Mouse (Mus musculus): ENCODE data around the gene Zkscan14. TPM values are rescaled to one million over a fixed set of nuclear protein-coding genes. Genes with fewer than 3 reads are reported as not detected.
A peak's percentile ranks its signal among the peaks of the same experiment; 100 is the strongest.

The Zkscan14 gene
- polyA plus RNA-seq, 2 experiments = 4.0 to 9.7 TPM

- WGBS = 5% methylated on average over 44 of the region's 51 CpGs
- ATAC-seq (ENCODE audit: low FRiP score, low read depth) (peak; percentile 96), DNase-seq (ENCODE audit: low spot score) (peak; percentile 99)
- H3K36me3 ChIP-seq (ENCODE audit: control insufficient read depth, insufficient read depth, low read length) = peaks cover 48% of the 10 kb centered on the region
- H3K27ac ChIP-seq (replicated peaks; ENCODE audit: low read depth, low read length) = peak within 1 kb of the TSS; percentile 74
- H3K9me3 ChIP-seq (ENCODE audit: control insufficient read depth, low read length) = no peaks in the 10 kb centered on the region
- TF ChIP-seq POLR2A (IDR thresholded peaks at IDR 0.05; ENCODE audit: borderline replicate concordance, extremely low read depth, insufficient read depth, insufficient read length) = no peak
- H3K4me1 ChIP-seq (ENCODE audit: control insufficient read depth, insufficient read depth, low read length) = peaks cover 14% of the 10 kb centered on the region
- H3K9ac ChIP-seq (ENCODE audit: low read depth, low read length, severe bottlenecking) = peak within 1 kb of the TSS; percentile 91
- H3K4me2 ChIP-seq (replicated peaks; ENCODE audit: low read depth, low read length, severe bottlenecking) = peak within 1 kb of the TSS; percentile 72
- H3K27me3 ChIP-seq (ENCODE audit: control insufficient read depth, insufficient read depth, low read length) = no peaks in the 10 kb centered on the region
- H3K4me3 ChIP-seq (replicated peaks; ENCODE audit: low read length) = peak within 1 kb of the TSS; percentile 90
These were observed 34.9 kb downstream of the Zkscan14 start, which contains the start of the genes Ptcd1 and Cpsf4 for GRCm38 (mm10) chr5:145166536-145167305. Gene Ptcd1, minus strand, starts transcription at chr5:145167108. Gene Cpsf4, plus strand, starts transcription at chr5:145167213.

- H3K9ac ChIP-seq (ENCODE audit: low read depth, low read length, severe bottlenecking) = no peak overlapping the region
These were observed 36.5 kb downstream of the Zkscan14 start for GRCm38 (mm10) chr5:145165184-145165583.

GRCm38 (mm10) chr5:145164710-145165109 lies 37.0 kb downstream of the Zkscan14 start:
- ATAC-seq (ENCODE audit: low FRiP score, low read depth) (no peak), DNase-seq (ENCODE audit: low spot score) (no peak)
- H3K4me1 ChIP-seq (ENCODE audit: control insufficient read depth, insufficient read depth, low read length) = peaks cover 14% of the 10 kb centered on the region
- no peak overlapping the region for H3K4me3 ChIP-seq (replicated peaks; ENCODE audit: low read length)
- no peaks in the 10 kb centered on the region for H3K9me3 ChIP-seq (ENCODE audit: control insufficient read depth, low read length)
- H3K27me3 ChIP-seq (ENCODE audit: control insufficient read depth, insufficient read depth, low read length) = no peaks in the 10 kb centered on the region
- TF ChIP-seq POLR2A (IDR thresholded peaks at IDR 0.05; ENCODE audit: borderline replicate concordance, extremely low read depth, insufficient read depth, insufficient read length) = no peak
- H3K4me2 ChIP-seq (replicated peaks; ENCODE audit: low read depth, low read length, severe bottlenecking) = no peak overlapping the region
- 74% methylated on average over 3 of the region's 3 CpGs for WGBS
- peaks cover 52% of the 10 kb centered on the region for H3K36me3 ChIP-seq (ENCODE audit: control insufficient read depth, insufficient read depth, low read length)
- H3K9ac ChIP-seq (ENCODE audit: low read depth, low read length, severe bottlenecking) = no peak overlapping the region
- no peak overlapping the region for H3K27ac ChIP-seq (replicated peaks; ENCODE audit: low read depth, low read length)

More at GRCm38 (mm10) chr5:145165184-145165583, 36.5 kb downstream of the Zkscan14 start:
- no peak overlapping the region for H3K27ac ChIP-seq (replicated peaks; ENCODE audit: low read depth, low read length)
- H3K9me3 ChIP-seq (ENCODE audit: control insufficient read depth, low read length) = no peaks in the 10 kb centered on the region
- peaks cover 50% of the 10 kb centered on the region for H3K36me3 ChIP-seq (ENCODE audit: control insufficient read depth, insufficient read depth, low read length)
- no peaks in the 10 kb centered on the region for H3K27me3 ChIP-seq (ENCODE audit: control insufficient read depth, insufficient read depth, low read length)
- H3K4me1 ChIP-seq (ENCODE audit: control insufficient read depth, insufficient read depth, low read length) = peaks cover 14% of the 10 kb centered on the region
- no peak overlapping the region for H3K4me3 ChIP-seq (replicated peaks; ENCODE audit: low read length)
- H3K4me2 ChIP-seq (replicated peaks; ENCODE audit: low read depth, low read length, severe bottlenecking) = no peak overlapping the region
- TF ChIP-seq POLR2A (IDR thresholded peaks at IDR 0.05; ENCODE audit: borderline replicate concordance, extremely low read depth, insufficient read depth, insufficient read length) = no peak
- ATAC-seq (ENCODE audit: low FRiP score, low read depth) (no peak), DNase-seq (ENCODE audit: low spot score) (no peak)
- WGBS = 87% methylated on average over 15 of the region's 15 CpGs

GRCm38 (mm10) chr5:145161361-145161760 lies 40.3 kb downstream of the Zkscan14 start:
- Histone ChIP-seq H3K4me1 (ENCODE audit: control insufficient read depth, insufficient read depth, low read length) (peaks cover 6% of the 10 kb centered on the region), H3K4me2 (replicated peaks; ENCODE audit: low read depth, low read length, severe bottlenecking) (no peak overlapping the region), H3K27me3 (ENCODE audit: control insufficient read depth, insufficient read depth, low read length) (no peaks in the 10 kb centered on the region), H3K4me3 (replicated peaks; ENCODE audit: low read length) (no peak overlapping the region), H3K9me3 (ENCODE audit: control insufficient read depth, low read length) (no peaks in the 10 kb centered on the region), H3K9ac (ENCODE audit: low read depth, low read length, severe bottlenecking) (no peak overlapping the region), H3K27ac (replicated peaks; ENCODE audit: low read depth, low read length) (no peak overlapping the region), H3K36me3 (ENCODE audit: control insufficient read depth, insufficient read depth, low read length) (peaks cover 73% of the 10 kb centered on the region)
- ATAC-seq (ENCODE audit: low FRiP score, low read depth) (no peak), DNase-seq (ENCODE audit: low spot score) (no peak)
- 92% methylated on average over 14 of the region's 14 CpGs for WGBS
- TF ChIP-seq POLR2A (IDR thresholded peaks at IDR 0.05; ENCODE audit: borderline replicate concordance, extremely low read depth, insufficient read depth, insufficient read length) = no peak

- ATAC-seq (ENCODE audit: low FRiP score, low read depth) (no peak), DNase-seq (ENCODE audit: low spot score) (no peak)
- H3K4me2 ChIP-seq (replicated peaks; ENCODE audit: low read depth, low read length, severe bottlenecking) = no peak overlapping the region
- no peak overlapping the region for H3K27ac ChIP-seq (replicated peaks; ENCODE audit: low read depth, low read length)
- H3K4me3 ChIP-seq (replicated peaks; ENCODE audit: low read length) = no peak overlapping the region
- no peaks in the 10 kb centered on the region for H3K4me1 ChIP-seq (ENCODE audit: control insufficient read depth, insufficient read depth, low read length)
- H3K27me3 ChIP-seq (ENCODE audit: control insufficient read depth, insufficient read depth, low read length) = no peaks in the 10 kb centered on the region
- no peak overlapping the region for H3K9ac ChIP-seq (ENCODE audit: low read depth, low read length, severe bottlenecking)
- peaks cover 86% of the 10 kb centered on the region for H3K36me3 ChIP-seq (ENCODE audit: control insufficient read depth, insufficient read depth, low read length)
- no peaks in the 10 kb centered on the region for H3K9me3 ChIP-seq (ENCODE audit: control insufficient read depth, low read length)
- WGBS = 92% methylated on average over 5 of the region's 5 CpGs
- no peak for TF ChIP-seq POLR2A (IDR thresholded peaks at IDR 0.05; ENCODE audit: borderline replicate concordance, extremely low read depth, insufficient read depth, insufficient read length)
These were observed 49.0 kb downstream of the Zkscan14 start for GRCm38 (mm10) chr5:145152690-145153089.

All from limb, embryonic 14.5 days (tissue).